Mouse (Mus musculus) B cell, adult 2 months (primary cell): ENCODE measurements around the gene Reep1.
A peak's percentile ranks its signal among the peaks of the same experiment; 100 is the strongest.

Experiments used
- DNase-seq, 2 experiments: peaks; one replicate each; pipeline ENCODE4 v3.0.0; 2022

Reep1 gene

GRCm38 (mm10) chr6:71707511-71708501 is at the start of gene Reep1:
TSS of gene Reep1 (plus strand) at chr6:71707561.
- DNase-seq = no peak

- no peak for DNase-seq
Measured at GRCm38 (mm10) chr6:71658290-71658689, 49.1 kb upstream of the Reep1 start.

- no peak for DNase-seq
Measured at GRCm38 (mm10) chr6:71664511-71664910, 42.9 kb upstream of the Reep1 start.

GRCm38 (mm10) chr6:71673166-71673565 is 34.2 kb upstream of the Reep1 start:
- peak; percentile 18 to 34 for DNase-seq

GRCm38 (mm10) chr6:71678891-71679290 is 28.5 kb upstream of the Reep1 start:
- peak in 1 of 2 experiments; percentile 3 for DNase-seq

- no peak for DNase-seq
Measured at GRCm38 (mm10) chr6:71695150-71695549, 12.2 kb upstream of the Reep1 start.

- no peak for DNase-seq
Measured at GRCm38 (mm10) chr6:71695599-71695998, 11.8 kb upstream of the Reep1 start.

GRCm38 (mm10) chr6:71706871-71707270 is 490 bp upstream of the Reep1 start:
- DNase-seq = no peak

GRCm38 (mm10) chr6:71708528-71708927 is 1.2 kb downstream of the Reep1 start:
- no peak for DNase-seq

GRCm38 (mm10) chr6:71710323-71710722 is 3.0 kb downstream of the Reep1 start:
- DNase-seq = no peak

GRCm38 (mm10) chr6:71711201-71711600 is 3.8 kb downstream of the Reep1 start:
- no peak for DNase-seq

- no peak for DNase-seq
Measured at GRCm38 (mm10) chr6:71713532-71713931, 6.2 kb downstream of the Reep1 start.

- no peak for DNase-seq
Measured at GRCm38 (mm10) chr6:71715006-71715405, 7.6 kb downstream of the Reep1 start.

GRCm38 (mm10) chr6:71716434-71716833 is 9.1 kb downstream of the Reep1 start:
- DNase-seq = no peak

- no peak for DNase-seq
Measured at GRCm38 (mm10) chr6:71718322-71718721, 11.0 kb downstream of the Reep1 start.

- no peak for DNase-seq
Measured at GRCm38 (mm10) chr6:71719302-71719701, 11.9 kb downstream of the Reep1 start.

- DNase-seq = no peak
Measured at GRCm38 (mm10) chr6:71722988-71723387, 15.6 kb downstream of the Reep1 start.

- DNase-seq = no peak
Measured at GRCm38 (mm10) chr6:71723555-71723954, 16.2 kb downstream of the Reep1 start.

GRCm38 (mm10) chr6:71726710-71727109 is 19.3 kb downstream of the Reep1 start:
- DNase-seq = no peak

GRCm38 (mm10) chr6:71728306-71728705 is 20.9 kb downstream of the Reep1 start:
- no peak for DNase-seq

GRCm38 (mm10) chr6:71734910-71735599 is 27.7 kb downstream of the Reep1 start:
- DNase-seq = no peak

- no peak for DNase-seq
Measured at GRCm38 (mm10) chr6:71735600-71736010, 28.2 kb downstream of the Reep1 start.

- no peak for DNase-seq
Measured at GRCm38 (mm10) chr6:71736101-71736500, 28.7 kb downstream of the Reep1 start.

- DNase-seq = no peak
Measured at GRCm38 (mm10) chr6:71737202-71737601, 29.8 kb downstream of the Reep1 start.
